In genomic region chr5:81322064-81322463, GRCm38 (mm10) we compare ENCODE assay signal across 13 mouse cellular contexts.
"Had no signal": no experiment of that assay in that cellular context is flagged by ENCODE, and none has a peak within 500 bp of the region (broad histone marks: within the 10 kb centered on the region; RNA-seq: fewer than 3 reads in every experiment).

No protein-coding gene starts in this region.

- H3K9me3 ChIP-seq: limb, embryonic 13.5 days; midbrain, embryonic 13.5 days had no signal

- H3K27me3 ChIP-seq: limb, embryonic 13.5 days; midbrain, embryonic 13.5 days had no signal

- H3K27ac ChIP-seq: kidney, postnatal 0 days; limb, embryonic 13.5 days; liver, embryonic 14.5 days; midbrain, embryonic 13.5 days had no signal

- H3K36me3 ChIP-seq: limb, embryonic 13.5 days; midbrain, embryonic 13.5 days had no signal

- H3K4me3 ChIP-seq: limb, embryonic 13.5 days; midbrain, embryonic 13.5 days had no signal

- H3K9ac ChIP-seq: limb, embryonic 13.5 days; liver, embryonic 14.5 days; midbrain, embryonic 13.5 days had no signal

- H3K4me2 ChIP-seq: limb, embryonic 13.5 days; midbrain, embryonic 13.5 days had no signal

- DNase-seq: kidney, adult 11 months; kidney, adult 9 months; kidney, postnatal 36 days; left cerebral cortex, postnatal 4 days; lung, adult 18-20 months; lung, postnatal 36 days; right cerebral cortex, adult 18-20 months; right cerebral cortex, postnatal 25 days; thymus, postnatal 25 days had no signal

- H3K4me1 ChIP-seq: limb, embryonic 13.5 days; midbrain, embryonic 13.5 days had no signal

- ATAC-seq: midbrain, embryonic 13.5 days had no signal
